Mouse (Mus musculus) monocyte, adult 2 months (primary cell): ENCODE results near the gene Mettl8.

Experiments
- DNase-seq, 2 experiments: peaks; one replicate each; pipeline ENCODE4 v3.0.0; 2022; ENCODE audit warnings: low spot score in 2 of 2, low read depth in 1 of 2

The Mettl8 gene

DNA sequence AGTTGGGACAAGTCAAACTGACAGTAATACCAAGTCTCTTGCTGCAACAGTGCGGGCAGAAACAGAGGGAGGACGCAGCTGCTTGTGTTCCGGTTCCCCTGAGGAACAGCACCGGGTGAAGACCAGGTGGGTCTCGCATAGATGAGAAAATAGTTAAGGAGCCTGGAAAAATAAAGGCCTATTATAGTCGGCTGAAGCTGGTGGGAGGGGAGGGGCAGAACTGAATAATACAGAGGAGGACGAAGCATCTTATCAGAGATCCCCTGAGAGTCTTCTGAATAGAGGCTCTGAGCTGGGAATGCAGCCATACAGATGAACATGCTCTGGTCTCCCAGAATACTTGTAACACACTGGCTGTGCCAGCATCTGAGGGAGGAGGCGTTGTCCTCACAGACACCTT, 21.4 kb downstream of the Mettl8 start:
- no peak for DNase-seq

DNA sequence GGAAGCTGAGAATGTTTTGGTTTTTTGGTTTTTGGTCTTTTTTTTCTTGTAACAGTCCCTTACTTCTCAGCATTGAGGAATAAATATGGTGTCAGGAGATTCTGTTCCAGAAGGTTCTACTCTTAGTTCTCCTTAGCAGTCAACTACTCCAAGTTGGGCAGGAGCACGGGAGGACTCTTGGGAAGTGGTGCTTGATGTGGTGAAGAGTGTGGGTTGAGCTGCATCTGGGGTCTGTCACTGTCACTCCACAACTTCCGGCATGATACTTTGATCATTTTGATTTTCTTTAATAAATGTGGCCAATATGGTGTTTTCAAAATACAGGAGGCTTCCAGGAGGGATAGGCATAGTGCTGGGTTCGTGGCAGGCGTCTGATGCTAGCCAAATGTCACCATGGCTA, 22.4 kb downstream of the Mettl8 start:
- DNase-seq = no peak

- DNase-seq = no peak
Measured at GRCm38 (mm10) chr2:71031973-71032794, 23.2 kb downstream of the Mettl8 start.

- DNase-seq = no peak
Measured at GRCm38 (mm10) chr2:71030663-71031062, 24.7 kb downstream of the Mettl8 start.

- DNase-seq = no peak
Measured at GRCm38 (mm10) chr2:71027631-71028030, 27.8 kb downstream of the Mettl8 start.

- DNase-seq = no peak
Measured at GRCm38 (mm10) chr2:71026787-71027186, 28.6 kb downstream of the Mettl8 start.

DNA sequence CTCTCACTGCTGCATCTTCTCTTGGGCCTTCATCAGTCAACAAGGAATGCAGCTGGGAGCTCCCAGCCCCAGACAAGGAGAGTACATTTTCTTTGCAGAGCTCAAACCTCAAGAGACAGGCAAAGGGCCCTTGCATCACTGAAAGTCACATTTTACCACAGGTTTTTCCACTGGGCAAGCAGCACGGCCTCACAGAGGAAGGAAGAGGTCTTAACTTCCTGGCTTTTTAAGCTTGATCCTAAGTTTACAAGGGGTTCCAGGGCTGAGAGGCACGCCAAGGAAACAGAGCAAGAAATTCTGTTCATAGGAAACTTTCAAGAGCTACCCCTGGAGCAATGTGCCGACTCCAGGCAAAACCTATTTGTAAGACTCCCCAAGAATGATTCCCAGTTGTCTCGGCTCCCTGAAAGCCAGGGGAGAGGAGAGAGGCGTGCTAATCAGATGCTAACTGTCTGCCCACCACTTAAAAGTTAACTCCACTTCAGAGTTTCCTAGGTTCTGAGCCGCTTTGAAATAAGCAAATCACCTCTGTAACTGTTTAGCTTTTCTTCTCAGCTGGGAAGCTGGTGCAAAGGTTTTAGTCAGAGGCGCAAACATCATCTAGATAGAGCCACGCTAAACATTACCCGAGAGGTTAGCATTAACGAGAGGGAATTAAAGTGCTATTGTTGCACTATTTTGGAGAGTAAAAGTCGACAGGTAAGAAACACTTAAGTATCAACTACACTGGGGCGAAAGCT, 29.6 kb downstream of the Mettl8 start:
- no peak for DNase-seq

- no peak for DNase-seq
Measured at GRCm38 (mm10) chr2:71023986-71024385, 31.4 kb downstream of the Mettl8 start.

DNA sequence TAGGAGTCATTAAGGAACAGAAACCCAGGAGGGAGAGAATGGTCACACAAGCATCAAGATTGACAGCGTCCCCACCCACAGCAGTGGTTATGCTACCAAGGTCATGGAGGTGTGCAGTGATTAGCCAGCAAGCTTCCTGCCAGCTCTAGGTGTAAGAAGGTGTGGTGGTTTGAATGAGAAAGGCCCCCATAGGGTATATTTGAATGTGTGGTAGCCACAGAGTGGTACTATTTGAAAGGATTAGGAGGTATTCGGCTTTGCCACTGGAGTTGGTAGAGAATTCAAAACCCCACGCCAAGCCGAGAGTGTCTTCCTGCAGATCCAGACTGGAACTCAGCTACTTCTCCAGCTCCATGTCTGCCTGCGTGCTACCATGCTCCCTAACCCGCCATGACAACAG, 32.4 kb downstream of the Mettl8 start:
- no peak for DNase-seq

- no peak for DNase-seq
Measured at GRCm38 (mm10) chr2:71020674-71021073, 34.7 kb downstream of the Mettl8 start.

DNA sequence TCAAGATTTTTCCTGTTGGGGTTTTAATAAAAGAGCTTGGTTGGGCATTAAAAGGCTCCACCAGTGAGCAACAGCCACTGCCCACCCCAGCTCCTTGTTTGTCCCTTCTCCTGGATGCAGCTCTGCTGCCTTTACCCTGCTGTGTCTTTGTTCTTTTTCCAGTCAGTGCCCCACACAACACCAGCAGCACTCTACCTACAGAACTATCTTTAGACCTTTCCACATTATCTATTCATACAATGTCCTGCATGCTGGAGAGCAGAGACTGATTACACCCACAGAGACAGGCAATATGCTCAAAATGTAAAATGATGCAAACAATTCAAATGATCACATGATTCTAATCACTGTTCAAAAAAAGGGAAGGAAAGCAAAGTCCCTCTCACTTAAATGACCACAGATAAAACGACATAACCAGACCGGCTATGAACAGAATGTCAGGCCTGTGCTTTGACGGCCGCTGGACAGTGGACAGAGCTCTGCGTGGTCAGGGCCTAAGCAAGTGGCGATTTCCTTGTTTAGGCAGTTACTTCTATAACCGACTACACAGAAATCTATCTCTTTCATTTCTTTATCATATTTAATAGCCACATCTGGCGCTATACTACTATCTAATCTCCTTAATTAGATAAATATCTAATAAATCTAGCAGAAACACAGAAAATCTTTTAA, 35.5 kb downstream of the Mettl8 start:
- DNase-seq = no peak

GRCm38 (mm10) chr2:71019277-71019676, 36.1 kb downstream of the Mettl8 start:
- no peak for DNase-seq

- DNase-seq = no peak
Measured at GRCm38 (mm10) chr2:71013521-71013920, 41.9 kb downstream of the Mettl8 start.

DNA sequence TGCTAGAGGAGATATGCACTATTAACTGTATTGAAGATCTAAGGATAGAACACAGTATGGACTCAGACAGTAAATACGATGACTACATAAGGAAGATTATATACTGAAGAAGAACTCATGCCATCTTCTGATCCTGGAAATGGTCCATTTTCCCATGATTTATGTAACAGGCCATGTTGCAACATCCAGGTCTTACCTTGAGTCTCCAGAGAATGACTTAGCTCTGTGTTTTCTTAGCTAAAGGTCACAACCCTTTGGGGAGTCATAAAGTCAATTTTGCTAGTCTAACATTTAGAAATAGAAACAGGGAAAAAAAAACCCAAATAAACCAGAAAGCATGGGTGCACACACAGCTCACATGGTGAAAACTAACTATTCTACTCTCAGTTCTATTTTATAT, 43.6 kb downstream of the Mettl8 start:
- DNase-seq = no peak

GRCm38 (mm10) chr2:71004354-71004753, 51.0 kb downstream of the Mettl8 start:
- no peak for DNase-seq

- no peak for DNase-seq
Measured at GRCm38 (mm10) chr2:71002509-71002908, 52.9 kb downstream of the Mettl8 start.

DNA sequence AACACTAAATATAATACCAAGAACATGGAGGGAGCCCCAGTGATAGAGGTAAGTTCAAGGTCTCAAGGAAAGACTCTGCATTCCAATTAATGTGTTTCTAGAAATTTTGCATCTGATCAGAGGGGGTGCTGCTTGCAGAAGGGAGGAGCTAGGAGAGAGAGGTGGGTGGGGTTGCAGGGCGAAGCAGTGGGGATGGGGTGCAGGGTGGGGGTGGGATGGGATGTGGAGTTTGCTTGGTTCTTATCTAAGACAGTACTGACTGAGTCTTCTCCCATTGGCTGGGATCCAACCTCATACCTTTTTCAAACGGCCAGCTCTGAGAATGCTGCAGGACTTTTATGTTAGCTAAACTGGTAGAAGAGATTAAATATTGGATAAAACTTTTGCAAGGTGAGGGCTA, 56.6 kb downstream of the Mettl8 start:
- no peak for DNase-seq

DNA sequence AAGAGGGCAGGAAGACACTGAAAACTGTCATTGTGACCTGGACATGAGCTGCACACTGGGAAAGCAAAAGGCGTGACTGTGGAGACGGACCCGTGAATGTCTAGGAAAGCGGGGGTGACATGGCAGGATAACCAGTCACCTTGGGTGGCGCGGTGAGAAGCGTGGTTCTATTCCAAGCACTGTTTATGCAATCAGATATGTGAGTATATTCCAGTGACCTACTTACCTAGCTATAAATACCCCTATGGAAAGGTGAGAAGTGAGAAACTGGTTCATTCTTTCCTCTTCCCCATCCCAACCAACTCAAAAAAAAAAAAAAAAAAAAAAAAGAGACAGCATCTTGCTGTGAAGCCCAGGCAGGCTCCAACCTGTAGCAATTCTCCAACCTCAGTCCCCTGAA, 58.9 kb downstream of the Mettl8 start:
- no peak for DNase-seq

- DNase-seq = no peak
Measured at GRCm38 (mm10) chr2:70995900-70996299, 59.5 kb downstream of the Mettl8 start.

- no peak for DNase-seq
Measured at GRCm38 (mm10) chr2:70993740-70994139, 61.6 kb downstream of the Mettl8 start.

- no peak for DNase-seq
Measured at GRCm38 (mm10) chr2:70992715-70993114, 62.7 kb downstream of the Mettl8 start.

DNA sequence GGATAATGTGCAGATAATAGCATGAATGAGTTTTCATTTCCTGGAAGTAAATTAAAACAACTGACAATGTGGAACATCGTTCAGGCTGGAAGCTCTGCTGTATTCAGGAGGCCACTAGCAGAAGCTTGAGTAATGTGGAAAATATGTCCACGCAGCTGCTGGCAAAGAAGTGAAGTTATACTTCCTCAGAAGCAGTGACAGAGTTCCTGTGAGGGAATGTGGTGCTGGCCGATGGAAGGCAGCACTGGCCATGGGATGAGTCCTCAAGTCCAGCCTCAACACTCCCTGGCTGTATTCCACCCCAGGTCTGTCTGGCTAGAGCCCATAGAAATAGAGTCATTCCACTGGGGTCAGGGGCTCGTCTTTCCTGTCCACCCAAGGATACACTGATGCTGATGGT, 65.2 kb downstream of the Mettl8 start:
- no peak for DNase-seq
